Mouse (Mus musculus) thymus, adult 2 months (tissue): ENCODE data around the gene Fgf11.

Source experiments
- CTCF ChIP-seq: fragments of 200-500 bp; IDR thresholded peaks from 2 replicates; pipeline ENCODE4 v1.5.1; 2012; ENCODE audit warnings: mild to moderate bottlenecking, control low read depth, low read length, moderate library complexity, borderline replicate concordance; ENCODE audit not compliant: control insufficient read depth, poor library complexity, insufficient read depth; ENCODE audit errors: extremely low read depth
- POLR2A ChIP-seq: fragments of 200-500 bp; IDR thresholded peaks from 2 replicates; pipeline ENCODE4 v1.6.1; 2012; ENCODE audit warnings: mild to moderate bottlenecking, low read length, control low read depth, moderate library complexity; ENCODE audit not compliant: control insufficient read depth, poor library complexity, insufficient read depth; ENCODE audit errors: extremely low read depth

GRCm38 (mm10) chr11:69849884-69850283, 48.2 kb upstream of the Fgf11 start:
- TF ChIP-seq CTCF (no peak), POLR2A (no peak)
